Mouse (Mus musculus): ENCODE measurements around the gene Slc24a2. TPM values are rescaled to one million over a fixed set of nuclear protein-coding genes. Genes with fewer than 3 reads are reported as not detected.

Gene Slc24a2
- not detected in 2 replicates for polyA plus RNA-seq (2012)

DNA sequence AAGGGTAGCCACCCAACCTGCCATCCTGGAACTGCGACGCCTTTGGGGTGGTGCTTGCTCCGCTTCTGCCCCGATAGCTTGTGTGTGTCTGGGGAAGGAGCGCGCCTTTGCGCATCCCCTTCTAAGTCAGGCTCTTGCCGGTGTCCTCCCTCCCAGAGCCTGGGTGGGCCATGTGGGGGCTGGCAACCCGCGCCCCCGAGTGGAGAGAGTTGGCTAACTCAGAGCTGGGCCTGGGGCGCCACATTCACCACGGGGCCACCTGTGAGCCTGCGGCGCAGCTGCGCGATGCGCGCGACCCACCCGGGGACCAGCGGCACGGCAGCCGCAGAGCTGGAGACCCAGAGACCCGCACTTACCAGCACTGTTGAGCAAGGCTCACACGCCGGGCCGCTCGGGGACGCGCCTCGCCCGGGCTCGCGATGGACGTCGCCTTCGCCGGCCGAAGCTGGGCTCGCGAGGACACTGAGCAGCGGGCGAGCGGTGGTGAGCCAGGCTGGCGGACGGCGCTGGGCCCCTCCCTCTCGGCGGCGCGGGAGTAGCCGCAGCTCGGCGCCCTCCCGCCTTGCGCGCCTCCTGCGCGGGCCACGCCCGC is at the start of gene Slc24a2:
Gene Slc24a2, minus strand, starts transcription at position 518 of the 592 bp plus-strand sequence.
- TF ChIP-seq GATA1 (IDR thresholded peaks at IDR 0.05; ENCODE audit: low read length), result no peak

DNA sequence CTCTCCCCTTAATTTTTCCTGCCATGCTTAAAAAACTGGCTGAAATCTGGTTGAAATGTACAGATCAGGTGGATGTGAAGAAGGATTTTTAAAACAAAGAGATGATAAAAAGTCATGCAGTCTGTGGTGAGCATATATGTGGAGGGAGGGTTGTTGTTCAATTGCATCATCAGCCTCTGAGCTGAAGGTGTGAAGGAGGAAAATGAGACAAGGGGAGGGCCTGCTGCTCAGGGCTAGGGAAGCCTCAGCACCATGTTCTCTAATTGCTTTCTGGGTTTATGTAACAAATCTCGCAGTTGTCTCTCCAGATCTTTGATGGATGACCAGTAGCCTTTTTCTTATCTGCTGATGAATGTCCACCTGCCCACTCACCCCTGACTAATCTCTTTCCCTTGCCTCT is 44.5 kb upstream of the Slc24a2 start:
- no peak for TF ChIP-seq GATA1 (IDR thresholded peaks at IDR 0.05; ENCODE audit: low read length)

DNA sequence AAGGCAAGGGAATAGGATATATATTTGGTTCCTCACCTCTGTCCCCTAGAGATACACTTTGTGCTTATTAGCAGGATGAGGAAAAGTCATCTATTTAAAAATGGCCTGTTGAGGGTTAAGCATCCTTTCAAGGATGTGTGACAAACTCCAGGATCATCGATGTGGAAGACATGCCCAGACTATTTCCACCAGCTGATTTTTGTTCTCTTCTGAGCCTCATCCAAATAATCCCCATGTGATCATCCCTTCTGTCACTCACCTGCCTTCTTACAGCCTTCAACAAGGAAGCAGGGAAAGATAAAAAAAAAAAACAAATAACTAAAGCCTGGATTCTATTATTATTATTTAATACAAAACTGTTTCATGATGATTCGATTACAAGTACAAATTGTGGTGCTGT is 44.0 kb upstream of the Slc24a2 start:
- no peak for TF ChIP-seq GATA1 (IDR thresholded peaks at IDR 0.05; ENCODE audit: low read length)

DNA sequence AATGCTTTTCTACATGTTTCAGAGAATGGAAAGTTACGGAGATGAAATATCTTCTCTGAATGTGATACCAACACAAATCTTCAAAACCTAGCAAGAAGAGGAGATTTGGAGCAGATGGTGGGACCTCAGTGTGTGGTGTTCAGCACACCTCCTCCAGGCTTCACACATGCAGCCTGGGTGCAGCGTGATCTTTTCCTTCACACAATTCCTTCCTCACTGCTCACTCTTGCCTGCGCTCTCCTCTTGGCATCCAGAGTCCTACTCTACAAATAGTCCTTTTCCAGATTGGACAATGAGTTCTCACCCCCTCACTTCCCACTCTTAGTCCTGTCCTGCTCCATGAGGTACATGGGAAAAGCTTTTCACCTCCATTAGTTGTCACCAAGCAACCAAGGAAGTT is 43.2 kb upstream of the Slc24a2 start:
- TF ChIP-seq GATA1 (IDR thresholded peaks at IDR 0.05; ENCODE audit: low read length), result no peak

DNA sequence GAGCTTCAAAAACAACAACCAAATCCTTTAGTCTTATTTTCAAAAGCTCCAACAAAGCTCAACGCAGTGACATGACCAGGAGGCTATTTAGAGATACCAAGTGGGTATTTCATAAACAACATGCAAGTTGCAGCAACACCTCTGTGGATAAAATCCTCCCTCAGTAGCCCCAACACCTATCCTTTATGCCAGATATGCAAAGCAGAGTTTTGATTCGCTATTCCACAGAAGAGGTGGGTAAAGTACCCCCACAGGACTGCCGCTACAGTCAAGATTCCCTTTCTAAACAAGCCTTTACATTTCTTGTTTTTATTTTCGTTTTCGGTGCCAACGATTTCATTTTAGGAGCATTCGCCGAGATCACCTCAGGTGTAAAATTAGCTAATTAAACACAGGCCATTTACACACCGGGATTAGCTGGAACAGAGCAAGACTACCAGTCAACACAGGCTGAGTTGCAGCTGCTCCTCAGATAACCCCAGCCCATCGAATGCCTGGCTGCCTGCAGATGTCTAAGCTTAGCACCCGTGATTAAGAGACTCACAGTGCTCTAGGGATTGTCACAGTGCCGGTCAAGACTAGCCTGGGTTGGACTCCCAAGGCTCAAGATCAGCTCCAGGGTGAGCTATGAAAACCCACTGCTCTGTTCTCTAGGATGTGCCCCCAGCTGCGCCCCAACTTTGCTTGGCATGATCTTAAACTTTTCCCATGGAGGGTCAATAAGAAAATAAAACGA is 885 bp downstream of the Slc24a2 start:
- no peak for TF ChIP-seq GATA1 (IDR thresholded peaks at IDR 0.05; ENCODE audit: low read length)

DNA sequence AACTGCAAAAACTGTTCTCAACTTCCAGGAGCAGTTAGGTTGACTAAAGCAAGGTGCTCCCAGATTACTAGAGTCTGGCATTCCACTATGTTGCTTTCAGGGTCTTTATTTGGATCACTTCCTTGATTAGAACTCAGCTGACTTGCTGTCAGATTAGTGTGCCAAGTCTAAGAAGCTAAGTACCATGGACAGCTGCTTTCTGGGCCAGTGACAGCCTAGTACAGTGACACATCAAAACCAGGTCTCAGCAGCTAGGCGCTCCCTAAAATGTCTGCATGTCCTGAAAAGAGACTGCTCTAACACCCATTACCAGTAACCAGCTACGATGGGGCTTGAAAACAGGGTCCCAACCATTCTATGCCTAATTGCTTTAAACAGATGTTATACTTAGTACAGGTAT is 8.7 kb downstream of the Slc24a2 start:
- TF ChIP-seq GATA1 (IDR thresholded peaks at IDR 0.05; ENCODE audit: low read length), result no peak

DNA sequence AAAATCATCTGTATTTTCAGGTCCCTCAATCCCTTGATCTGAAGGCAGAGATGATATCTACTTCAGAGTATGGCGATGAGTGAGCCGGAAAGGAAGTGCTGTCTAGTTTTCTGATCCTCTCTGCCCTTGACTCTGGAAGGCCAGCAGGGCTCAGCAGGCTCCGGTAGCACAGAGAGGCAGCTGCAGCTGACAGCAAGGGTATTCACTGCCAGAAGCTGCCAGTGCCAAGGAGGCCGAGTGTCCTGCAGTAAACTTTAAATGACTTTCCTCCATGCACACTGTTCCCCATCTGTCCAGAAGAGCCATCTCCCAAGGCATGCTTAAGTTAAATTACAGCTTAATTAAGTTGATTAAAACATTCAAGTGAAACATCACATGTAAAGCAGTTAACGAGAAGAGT is 12.1 kb downstream of the Slc24a2 start:
- no peak for TF ChIP-seq GATA1 (IDR thresholded peaks at IDR 0.05; ENCODE audit: low read length)

DNA sequence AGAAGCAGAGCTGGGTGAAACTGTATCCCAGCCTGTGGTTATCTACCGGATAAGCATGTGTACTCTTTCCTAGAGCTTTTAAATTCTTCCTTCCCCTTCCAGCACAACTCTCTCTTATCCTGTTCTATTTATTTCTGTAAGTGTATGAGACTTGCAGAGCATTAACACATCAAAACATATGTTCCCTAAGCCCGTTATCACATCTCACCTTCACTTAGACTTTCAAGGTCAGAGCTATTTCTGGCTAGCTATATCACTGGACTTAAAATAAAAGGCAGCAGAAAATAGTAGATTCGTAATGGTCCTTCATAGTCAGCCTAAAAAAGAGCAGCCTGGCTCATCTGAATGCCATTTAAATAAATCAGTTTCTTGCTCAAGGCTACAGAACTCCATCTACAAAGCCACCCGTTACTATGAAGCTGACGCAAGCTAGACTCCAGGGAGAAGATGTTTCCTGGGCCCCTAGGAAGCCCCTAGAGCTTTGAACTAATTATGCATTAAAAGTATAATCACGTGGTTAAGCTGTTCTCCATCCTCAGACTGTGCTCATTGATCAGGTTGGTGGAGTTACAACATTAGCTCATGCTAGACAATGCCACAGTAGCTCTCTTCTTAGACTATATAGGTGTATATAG is 18.8 kb downstream of the Slc24a2 start:
- no peak for TF ChIP-seq GATA1 (IDR thresholded peaks at IDR 0.05; ENCODE audit: low read length)

DNA sequence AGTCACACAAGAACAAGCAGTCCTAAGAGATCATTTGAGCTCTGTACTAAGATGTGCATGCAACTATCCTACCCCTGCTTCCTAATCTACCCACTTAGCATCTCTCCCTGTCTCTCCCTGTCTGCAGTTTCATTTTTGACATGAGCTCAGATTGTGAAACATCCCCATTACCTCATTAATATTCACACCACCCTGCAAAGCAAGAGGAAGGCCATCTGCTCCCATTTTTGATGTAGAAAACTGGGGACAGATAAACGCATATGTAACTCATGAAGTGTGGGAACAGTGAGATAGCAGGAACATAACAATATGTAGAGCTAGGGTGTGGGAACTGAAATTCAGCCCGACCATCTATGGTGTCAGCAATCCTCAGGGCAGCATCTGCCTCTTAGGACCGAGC is 19.7 kb downstream of the Slc24a2 start:
- TF ChIP-seq GATA1 (IDR thresholded peaks at IDR 0.05; ENCODE audit: low read length), result no peak

DNA sequence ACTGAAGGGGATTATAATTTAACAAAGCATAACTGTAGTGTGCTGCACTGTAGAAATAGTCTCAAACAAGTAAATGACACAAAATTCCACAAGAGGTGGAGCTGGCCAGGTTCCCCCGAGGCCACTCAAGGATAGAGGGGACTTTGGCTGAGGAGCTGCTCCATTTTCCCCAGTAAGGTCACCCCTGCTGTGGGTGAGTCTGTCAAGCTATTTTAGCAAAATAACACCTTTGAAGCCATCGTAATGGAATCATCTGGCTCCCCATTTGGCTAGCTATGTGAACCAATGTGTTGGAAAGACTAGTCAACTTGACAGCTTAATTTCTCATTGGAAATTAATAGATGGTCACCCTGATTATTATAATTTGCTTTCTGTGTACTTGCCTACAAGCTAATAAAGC is 28.2 kb downstream of the Slc24a2 start:
- TF ChIP-seq GATA1 (IDR thresholded peaks at IDR 0.05; ENCODE audit: low read length), result no peak

DNA sequence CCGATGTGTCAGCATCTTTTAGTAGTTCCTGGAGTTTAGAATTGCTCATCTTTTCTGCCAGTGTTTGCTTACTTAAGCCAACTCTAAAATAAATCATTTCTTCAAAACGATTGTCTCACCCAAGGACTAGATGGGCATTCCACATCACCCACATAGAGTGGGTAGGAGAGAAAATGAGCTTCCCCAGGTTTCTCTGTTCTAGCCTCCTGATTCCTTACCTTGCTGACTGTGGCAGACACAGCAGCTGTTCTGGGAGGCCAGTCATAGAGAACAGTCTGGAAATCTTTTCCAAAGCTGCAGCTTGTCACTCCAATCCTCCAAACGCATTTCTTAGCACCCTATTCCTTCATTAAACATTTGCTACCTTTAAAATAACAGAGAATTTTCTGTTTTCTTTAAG is 29.0 kb downstream of the Slc24a2 start:
- no peak for TF ChIP-seq GATA1 (IDR thresholded peaks at IDR 0.05; ENCODE audit: low read length)

DNA sequence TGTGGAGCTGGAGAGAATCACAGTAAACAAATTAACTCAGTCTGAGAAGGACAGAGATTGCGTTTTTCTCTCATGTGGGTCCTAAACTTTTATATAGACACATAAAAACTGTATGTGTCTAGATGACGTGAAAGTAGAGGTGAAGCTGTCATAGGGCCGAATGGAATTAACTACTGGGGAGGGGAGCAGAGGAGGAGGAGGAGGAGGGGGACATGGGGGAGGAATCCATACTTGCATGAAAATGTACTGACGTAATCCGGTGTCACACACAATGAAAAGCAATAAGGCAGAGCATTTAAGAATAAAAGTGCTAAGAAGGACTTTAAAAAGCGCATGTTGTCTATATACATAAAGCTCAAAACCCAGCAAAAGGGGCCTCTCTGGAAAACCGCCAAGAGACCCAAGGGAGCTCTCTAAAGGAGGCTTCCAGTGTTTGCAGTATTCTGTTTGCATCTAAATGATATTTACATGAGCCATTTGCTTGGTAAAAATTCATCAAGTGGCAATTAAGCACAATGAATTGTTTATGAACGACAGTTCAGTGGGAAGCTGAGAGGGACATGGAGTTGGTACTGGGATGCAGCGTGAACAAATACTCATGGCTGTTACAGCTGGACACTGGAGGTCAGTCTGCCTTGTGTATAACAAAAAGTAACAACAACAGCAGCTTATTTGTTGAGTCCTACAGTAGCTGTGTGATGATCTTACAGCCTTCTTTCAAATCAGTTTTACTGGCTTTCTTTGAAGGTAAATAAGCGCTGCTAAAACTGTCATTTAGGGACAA is 45.9 kb downstream of the Slc24a2 start:
- TF ChIP-seq GATA1 (IDR thresholded peaks at IDR 0.05; ENCODE audit: low read length), result no peak

DNA sequence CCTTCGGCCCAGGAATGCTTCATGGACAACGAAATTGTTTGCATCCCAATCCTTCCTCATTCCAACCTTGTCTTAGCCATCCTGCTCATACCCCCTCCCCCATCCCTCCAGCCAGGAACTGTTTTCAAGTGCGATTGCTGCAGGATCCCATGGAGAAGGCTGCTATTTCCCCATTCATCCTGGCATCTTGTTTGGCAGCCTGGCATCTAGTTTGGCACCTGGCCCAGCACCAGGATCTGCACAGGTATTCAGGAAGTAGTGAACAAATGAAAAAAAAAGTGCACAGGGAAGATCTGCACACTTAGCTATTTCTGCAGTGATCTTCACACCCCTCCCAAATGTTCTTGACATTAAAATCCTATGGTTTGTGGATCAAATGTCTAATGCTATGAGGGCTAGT is 53.2 kb downstream of the Slc24a2 start:
- TF ChIP-seq GATA1 (IDR thresholded peaks at IDR 0.05; ENCODE audit: low read length), result no peak

DNA sequence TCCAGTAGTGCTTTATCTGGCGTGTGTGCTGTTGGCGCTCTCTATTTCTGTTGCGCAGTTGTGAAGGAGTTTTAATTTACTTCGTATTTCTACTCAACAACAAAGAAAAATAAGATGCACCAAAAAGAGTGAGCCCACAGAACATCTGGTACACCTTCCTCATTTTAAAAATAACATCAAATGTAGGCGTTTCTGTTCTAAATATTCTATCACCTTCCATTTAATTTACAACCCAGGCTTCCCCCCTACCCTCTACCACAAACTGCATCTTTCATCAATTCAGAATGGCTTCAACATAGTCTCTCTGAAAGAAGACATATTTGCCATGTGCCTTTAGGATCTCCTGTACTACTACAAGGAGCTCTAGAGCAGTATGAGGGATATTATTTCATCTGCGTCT is 66.3 kb downstream of the Slc24a2 start:
- no peak for TF ChIP-seq GATA1 (IDR thresholded peaks at IDR 0.05; ENCODE audit: low read length)

DNA sequence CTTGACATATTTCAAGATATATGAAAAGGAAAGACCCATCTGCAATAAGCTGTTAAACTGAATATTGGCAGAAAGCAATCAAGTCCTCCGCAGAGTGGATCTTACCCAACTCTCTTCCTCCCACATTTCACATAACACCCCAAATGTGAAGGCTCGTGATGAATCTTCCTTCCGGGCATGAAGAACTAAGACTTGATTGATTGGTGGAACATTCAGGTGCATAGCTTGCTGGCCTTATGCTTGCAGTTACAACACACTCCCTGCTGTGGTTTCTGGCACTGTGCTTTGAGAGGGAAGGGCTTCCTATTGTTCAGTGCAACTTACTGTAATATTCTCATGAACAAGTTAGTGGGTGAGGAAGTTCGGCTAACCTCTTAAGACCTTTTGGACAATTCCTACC is 72.2 kb downstream of the Slc24a2 start:
- TF ChIP-seq GATA1 (IDR thresholded peaks at IDR 0.05; ENCODE audit: low read length), result no peak

DNA sequence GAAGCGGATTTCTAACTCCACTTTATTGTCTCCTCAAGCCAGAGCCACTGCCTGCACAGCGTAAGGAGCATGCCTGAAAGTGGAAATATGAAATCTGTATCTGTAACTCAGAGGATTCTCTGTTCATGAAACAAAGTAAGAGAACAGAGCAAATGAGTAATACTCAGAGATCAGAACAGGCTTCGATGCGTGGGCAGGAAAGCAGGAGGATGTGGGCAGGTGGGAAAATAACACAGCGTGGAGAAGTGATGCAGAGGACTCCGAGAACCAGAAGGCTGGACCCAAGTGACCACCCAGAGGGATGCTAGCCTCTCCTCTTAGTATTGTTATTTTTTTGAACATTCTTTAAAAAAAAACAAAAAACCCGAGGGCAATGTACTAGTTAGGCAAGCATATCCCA is 78.3 kb downstream of the Slc24a2 start:
- TF ChIP-seq GATA1 (IDR thresholded peaks at IDR 0.05; ENCODE audit: low read length), result no peak

All from G1E-ER4 (cell line).